Mouse (Mus musculus): ENCODE measurements around the gene Ppy. TPM values are rescaled to one million over a fixed set of nuclear protein-coding genes. Genes with fewer than 3 reads are reported as not detected.

Gene Ppy
- polyA plus RNA-seq, 2 experiments: not detected

- Histone ChIP-seq H3K36me3 (replicated peaks; ENCODE audit: control insufficient read depth, insufficient read depth, low read depth) (no peaks in the 10 kb centered on the region; the same call in 1 of the 2 replicates), H3K9me3 (ENCODE audit: control insufficient read depth, low read length) (no peaks in the 10 kb centered on the region), H3K9ac (replicated peaks) (no peak overlapping the region), H3K4me1 (replicated peaks; ENCODE audit: control insufficient read depth in 2 of 2, insufficient read depth in 2 of 2, low read length in 1 of 2) (peaks cover 0 to 2% of the 10 kb centered on the region in 2 experiments; a peak in 1 of 4 replicates), H3K27ac (no peak overlapping the region), H3K4me2 (ENCODE audit: low read depth) (no peak overlapping the region), H3K4me3 (ENCODE audit: insufficient read depth in 1 of 2, low read depth in 2 of 2, low read length in 2 of 2) (no peak overlapping the region), H3K27me3 (ENCODE audit: control insufficient read depth, insufficient read depth, low read length) (no peaks in the 10 kb centered on the region; the same call in 1 of the 2 replicates)
- WGBS (ENCODE audit: insufficient replicate concordance): 16% methylated on average over 13 of the region's 13 CpGs
- no peak for TF ChIP-seq CTCF (IDR thresholded peaks at IDR 0.05; ENCODE audit: low read depth)
- no peak for TF ChIP-seq EP300 (IDR thresholded peaks at IDR 0.05; ENCODE audit: low read depth)
- ATAC-seq (ENCODE audit: insufficient read depth) (no peak), DNase-seq (ENCODE audit: low read depth in 3 of 3, low spot score in 3 of 3) (no peak)
Measured at GRCm38 (mm10) chr11:102070426-102070825, 30.7 kb downstream of the Ppy start.

GRCm38 (mm10) chr11:102069633-102070032 lies 31.5 kb downstream of the Ppy start:
- no peak for DNase-seq (ENCODE audit: low read depth in 3 of 3, low spot score in 3 of 3)
- Histone ChIP-seq H3K4me3 (ENCODE audit: insufficient read depth in 1 of 2, low read depth in 2 of 2, low read length in 2 of 2) (no peak overlapping the region), H3K4me1 (replicated peaks; ENCODE audit: control insufficient read depth in 2 of 2, insufficient read depth in 2 of 2, low read length in 1 of 2) (peaks cover 0 to 2% of the 10 kb centered on the region in 2 experiments; a peak in 1 of 4 replicates), H3K4me2 (ENCODE audit: low read depth) (no peak overlapping the region), H3K36me3 (replicated peaks; ENCODE audit: control insufficient read depth, insufficient read depth, low read depth) (no peaks in the 10 kb centered on the region; the same call in 1 of the 2 replicates), H3K27ac (no peak overlapping the region), H3K9ac (replicated peaks) (no peak overlapping the region), H3K9me3 (ENCODE audit: control insufficient read depth, low read length) (no peaks in the 10 kb centered on the region), H3K27me3 (ENCODE audit: control insufficient read depth, insufficient read depth, low read length) (no peaks in the 10 kb centered on the region; the same call in 1 of the 2 replicates)
- 62% methylated on average over 11 of the region's 11 CpGs for WGBS (ENCODE audit: insufficient replicate concordance)
- TF ChIP-seq CTCF (IDR thresholded peaks at IDR 0.05; ENCODE audit: low read depth) (no peak), EP300 (IDR thresholded peaks at IDR 0.05; ENCODE audit: low read depth) (no peak)
- ATAC-seq (ENCODE audit: insufficient read depth): no peak

- Histone ChIP-seq H3K36me3 (replicated peaks; ENCODE audit: control insufficient read depth, insufficient read depth, low read depth) (peaks cover 4% of the 10 kb centered on the region), H3K4me1 (replicated peaks; ENCODE audit: control insufficient read depth in 2 of 2, insufficient read depth in 2 of 2, low read length in 1 of 2) (peaks cover 0 to 2% of the 10 kb centered on the region in 2 experiments; a peak in 1 of 4 replicates), H3K4me3 (ENCODE audit: insufficient read depth in 1 of 2, low read depth in 2 of 2, low read length in 2 of 2) (no peak overlapping the region), H3K27me3 (ENCODE audit: control insufficient read depth, insufficient read depth, low read length) (no peaks in the 10 kb centered on the region; the same call in 1 of the 2 replicates), H3K4me2 (ENCODE audit: low read depth) (no peak overlapping the region), H3K9me3 (ENCODE audit: control insufficient read depth, low read length) (no peaks in the 10 kb centered on the region), H3K27ac (no peak overlapping the region), H3K9ac (replicated peaks) (no peak overlapping the region)
- no peak for TF ChIP-seq EP300 (IDR thresholded peaks at IDR 0.05; ENCODE audit: low read depth)
- TF ChIP-seq CTCF (IDR thresholded peaks at IDR 0.05; ENCODE audit: low read depth): peak; percentile 70
- 22% methylated on average over 2 of the region's 2 CpGs for WGBS (ENCODE audit: insufficient replicate concordance)
- DNase-seq (ENCODE audit: low read depth in 3 of 3, low spot score in 3 of 3) (no peak), ATAC-seq (ENCODE audit: insufficient read depth) (no peak)
Measured at GRCm38 (mm10) chr11:102068969-102069368, 32.1 kb downstream of the Ppy start.

GRCm38 (mm10) chr11:102063076-102063475 lies 38.0 kb downstream of the Ppy start:
- ATAC-seq (ENCODE audit: insufficient read depth) (no peak), DNase-seq (ENCODE audit: low read depth in 3 of 3, low spot score in 3 of 3) (no peak)
- Histone ChIP-seq H3K36me3 (replicated peaks; ENCODE audit: control insufficient read depth, insufficient read depth, low read depth) (peaks cover 20% of the 10 kb centered on the region), H3K4me1 (replicated peaks; ENCODE audit: control insufficient read depth in 2 of 2, insufficient read depth in 2 of 2, low read length in 1 of 2) (peaks cover 0 to 7% of the 10 kb centered on the region in 2 experiments; a peak in 2 of 4 replicates), H3K9me3 (ENCODE audit: control insufficient read depth, low read length) (no peaks in the 10 kb centered on the region), H3K27me3 (ENCODE audit: control insufficient read depth, insufficient read depth, low read length) (no peaks in the 10 kb centered on the region), H3K4me2 (ENCODE audit: low read depth) (no peak overlapping the region), H3K4me3 (ENCODE audit: insufficient read depth in 1 of 2, low read depth in 2 of 2, low read length in 2 of 2) (no peak overlapping the region), H3K9ac (replicated peaks) (no peak overlapping the region), H3K27ac (no peak overlapping the region)
- WGBS (ENCODE audit: insufficient replicate concordance): 65% methylated on average over 13 of the region's 13 CpGs
- TF ChIP-seq EP300 (IDR thresholded peaks at IDR 0.05; ENCODE audit: low read depth) (no peak), CTCF (IDR thresholded peaks at IDR 0.05; ENCODE audit: low read depth) (no peak)

DNA sequence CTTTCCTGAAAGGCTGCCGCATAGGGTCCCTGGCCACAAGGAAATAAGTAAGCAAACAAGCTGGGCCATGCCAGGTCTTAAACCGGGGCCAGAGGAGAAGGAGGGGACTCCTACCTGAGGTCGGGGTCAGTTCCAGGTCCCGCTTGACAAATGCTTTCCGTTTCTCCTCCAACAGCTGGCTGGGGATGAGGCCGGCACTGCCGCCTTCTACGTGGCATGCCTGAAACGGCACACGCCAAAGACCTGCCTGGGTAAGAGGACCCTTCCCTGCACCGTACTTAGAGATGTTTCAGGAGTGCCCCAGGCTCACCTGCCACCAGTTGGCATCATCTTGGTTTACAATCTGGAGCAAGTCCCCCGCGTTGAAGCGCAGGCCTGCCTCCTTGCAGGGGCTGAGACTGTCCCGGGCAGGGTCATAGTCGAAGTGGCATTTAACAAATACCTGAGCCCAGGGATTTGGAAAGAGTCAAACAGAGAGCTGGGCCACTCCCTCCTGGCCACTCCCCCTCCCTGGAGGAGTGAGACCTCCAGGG lies 39.1 kb downstream of the Ppy start:
- ATAC-seq (ENCODE audit: insufficient read depth): no peak

More for the DNA sequence above, 39.1 kb downstream of the Ppy start:
- 37% methylated on average over 16 of the region's 16 CpGs for WGBS (ENCODE audit: insufficient replicate concordance)
- TF ChIP-seq CTCF (IDR thresholded peaks at IDR 0.05; ENCODE audit: low read depth) (no peak), EP300 (IDR thresholded peaks at IDR 0.05; ENCODE audit: low read depth) (no peak)
- DNase-seq (ENCODE audit: low read depth in 3 of 3, low spot score in 3 of 3): no peak
- Histone ChIP-seq H3K27me3 (ENCODE audit: control insufficient read depth, insufficient read depth, low read length) (no peaks in the 10 kb centered on the region), H3K9me3 (ENCODE audit: control insufficient read depth, low read length) (no peaks in the 10 kb centered on the region), H3K4me1 (replicated peaks; ENCODE audit: control insufficient read depth in 2 of 2, insufficient read depth in 2 of 2, low read length in 1 of 2) (peaks cover 0 to 7% of the 10 kb centered on the region in 2 experiments; a peak in 2 of 4 replicates), H3K27ac (no peak overlapping the region), H3K36me3 (replicated peaks; ENCODE audit: control insufficient read depth, insufficient read depth, low read depth) (peaks cover 20% of the 10 kb centered on the region), H3K4me2 (ENCODE audit: low read depth) (no peak overlapping the region), H3K4me3 (ENCODE audit: insufficient read depth in 1 of 2, low read depth in 2 of 2, low read length in 2 of 2) (no peak overlapping the region), H3K9ac (replicated peaks) (no peak overlapping the region)

Data from liver, embryonic 14.5 days (tissue).